Mouse (Mus musculus) myocyte (in vitro differentiated cells): ENCODE results near the gene Tenm2.

ENCODE experiments used
- CEBPB ChIP-seq: IDR thresholded peaks from 2 replicates; pipeline ENCODE4 v1.6.1; 2011; ENCODE audit warnings: mild to moderate bottlenecking, moderate library complexity; ENCODE audit not compliant: poor library complexity, insufficient read depth, severe bottlenecking
- E2F4 ChIP-seq: IDR thresholded peaks from one replicate; pipeline ENCODE4 v1.6.1; 2011; ENCODE audit warnings: mild to moderate bottlenecking, control low read depth, moderate library complexity; ENCODE audit not compliant: insufficient read depth
- MAX ChIP-seq: IDR thresholded peaks from one replicate; pipeline ENCODE4 v1.6.1; 2011; ENCODE audit warnings: low read depth, mild to moderate bottlenecking, control low read depth
- MYOD1 ChIP-seq, 3 experiments: IDR thresholded peaks; one replicate each; pipeline ENCODE4 v1.6.1; 2011; ENCODE audit warnings: control low read depth in 2 of 3, low read depth in 2 of 3, mild to moderate bottlenecking in 2 of 3, moderate library complexity in 1 of 3; ENCODE audit not compliant: insufficient read length in 2 of 3, control insufficient read depth in 1 of 3
- MYOG ChIP-seq, 3 experiments: IDR thresholded peaks; one replicate each; pipeline ENCODE4 v1.6.1; 2011; ENCODE audit warnings: control low read depth in 2 of 3, low read depth in 2 of 3, mild to moderate bottlenecking in 2 of 3; ENCODE audit not compliant: insufficient read length in 2 of 3, control insufficient read depth in 1 of 3, insufficient read depth in 1 of 3
- POLR2A ChIP-seq: IDR thresholded peaks from one replicate; pipeline ENCODE4 v1.6.1; 2011; ENCODE audit warnings: low read depth, mild to moderate bottlenecking, control low read depth, moderate library complexity; ENCODE audit not compliant: insufficient read length
- POLR2AphosphoS2 ChIP-seq: IDR thresholded peaks from one replicate; pipeline ENCODE4 v1.6.1; 2011; ENCODE audit warnings: low read depth, control low read depth; ENCODE audit not compliant: insufficient read length
- REST ChIP-seq: IDR thresholded peaks from one replicate; pipeline ENCODE4 v1.6.1; 2011; ENCODE audit warnings: mild to moderate bottlenecking, control low read depth, moderate library complexity; ENCODE audit not compliant: insufficient read depth, insufficient read length
- SRF ChIP-seq: IDR thresholded peaks from one replicate; pipeline ENCODE4 v1.6.1; 2011; ENCODE audit warnings: low read depth; ENCODE audit not compliant: control insufficient read depth, insufficient read length
- TCF12 ChIP-seq: IDR thresholded peaks from one replicate; pipeline ENCODE4 v1.6.1; 2011; ENCODE audit warnings: mild to moderate bottlenecking, control low read depth; ENCODE audit not compliant: poor library complexity, insufficient read depth, severe bottlenecking
- USF1 ChIP-seq: IDR thresholded peaks from one replicate; pipeline ENCODE4 v1.6.1; 2011; ENCODE audit warnings: low read depth, mild to moderate bottlenecking, control low read depth, moderate library complexity

GRCm38 (mm10) chr11:36415244-36415643, 820.5 kb downstream of the Tenm2 start:
- TF ChIP-seq POLR2A (no peak), CEBPB (peak; percentile 45; the same call in 1 of the 2 replicates), POLR2AphosphoS2 (no peak), E2F4 (no peak), MYOD1 (IDR thresholded peaks at IDR 0.05; ENCODE audit: control insufficient read depth in 1 of 3, insufficient read length in 2 of 3, low read depth in 2 of 3) (no peak), MYOG (IDR thresholded peaks at IDR 0.05; ENCODE audit: control insufficient read depth in 1 of 3, insufficient read depth in 1 of 3, insufficient read length in 2 of 3, low read depth in 2 of 3) (no peak), TCF12 (no peak), SRF (no peak), MAX (no peak), REST (no peak), USF1 (no peak)
